Mouse (Mus musculus): ENCODE measurements at regions not wholly inside any gene's neighbourhood (a gene's known extent, or its start where the extent isn't known, plus 50 kb on each side); places are given as distances from the start of the nearest gene placed in this dataset.

DNA sequence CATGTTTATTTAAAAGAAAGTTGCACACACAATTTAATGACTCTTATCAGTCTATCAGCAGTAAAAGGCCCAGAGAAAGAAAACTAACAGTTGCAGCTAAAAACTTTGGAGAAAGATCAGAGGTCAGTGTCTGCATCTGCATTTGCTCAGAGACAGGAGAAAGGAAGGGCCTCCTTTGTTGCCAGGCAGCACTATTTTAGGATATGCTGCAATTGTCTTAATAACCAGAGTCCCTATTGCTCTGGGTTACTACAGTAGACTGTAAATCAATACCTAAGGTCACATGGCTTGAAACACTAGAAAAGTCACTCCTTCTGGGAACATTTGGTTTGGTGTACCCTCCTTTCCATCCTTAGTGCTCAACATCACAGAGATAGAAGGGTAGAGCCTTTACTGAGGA lies 175.7 kb downstream of the Hdgfl1 start:
- DNase-seq, result no peak

- DNase-seq, result no peak
Measured at GRCm38 (mm10) chr13:26593750-26594149, 176.2 kb downstream of the Hdgfl1 start.

- DNase-seq, result peak in 1 of 2 experiments; percentile 7
Measured at GRCm38 (mm10) chr13:26575890-26576543, 193.9 kb downstream of the Hdgfl1 start.

DNA sequence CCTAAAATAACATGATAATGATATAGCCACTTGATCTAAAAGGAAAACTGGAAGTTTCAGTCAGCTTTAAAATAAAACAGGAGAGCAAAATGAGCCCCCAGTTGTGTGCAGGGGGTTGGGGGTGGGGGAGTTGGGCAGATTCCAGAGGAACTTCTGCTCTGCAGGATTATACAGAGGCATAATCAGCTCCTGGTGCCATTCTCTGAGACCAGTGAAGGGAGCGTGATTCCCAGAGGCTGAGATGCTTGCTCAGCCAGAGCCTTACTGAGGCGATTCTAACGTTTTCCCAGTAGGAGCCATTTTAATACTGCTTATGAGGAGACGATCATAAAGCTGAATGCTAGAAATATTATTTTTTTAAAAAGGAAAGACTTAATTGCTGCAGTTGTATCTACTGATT lies 200.5 kb downstream of the Hdgfl1 start:
- DNase-seq, result no peak

DNA sequence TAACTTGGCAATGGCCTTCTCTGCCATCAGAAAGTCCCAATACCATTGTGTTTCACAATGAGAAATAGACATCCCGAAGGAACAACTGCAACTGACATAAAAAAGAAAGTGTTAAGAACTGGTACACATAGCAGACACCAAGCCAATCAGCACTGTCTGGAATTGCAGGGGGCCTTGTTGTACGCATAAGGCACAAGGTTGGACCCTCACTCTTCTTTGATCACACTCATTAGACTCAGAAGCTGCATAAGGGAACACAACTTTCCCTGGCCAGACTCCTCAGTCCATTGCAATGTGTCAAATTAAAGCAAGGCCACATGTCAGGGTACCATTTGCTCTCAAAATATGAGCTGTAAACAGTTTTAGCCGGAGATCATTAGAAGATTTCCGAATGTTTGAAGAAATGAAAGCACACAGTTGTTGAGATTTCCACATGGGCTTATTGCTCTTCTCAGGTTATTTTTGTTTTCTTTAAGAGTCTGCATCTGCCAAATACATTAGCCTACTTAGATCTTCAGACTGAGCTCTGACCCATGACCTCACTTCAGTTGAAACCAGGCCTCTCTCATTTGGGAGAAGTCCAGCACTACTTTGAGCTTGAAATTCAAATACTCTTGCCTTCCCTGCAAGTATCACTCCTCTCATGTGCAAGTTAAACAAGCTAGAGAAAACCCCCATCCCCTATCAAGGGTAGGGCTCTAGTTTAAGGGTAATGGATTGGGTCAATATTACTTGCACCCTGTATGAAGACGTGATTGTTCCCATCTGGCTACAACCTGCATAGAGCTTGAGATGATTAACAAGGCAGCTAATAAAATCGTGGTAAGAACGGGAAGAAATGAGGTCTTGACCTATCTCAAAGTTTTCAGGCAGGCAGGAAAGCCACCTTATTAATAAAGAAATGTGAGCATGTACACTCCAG lies 204.8 kb downstream of the Hdgfl1 start:
- DNase-seq, result no peak

DNA sequence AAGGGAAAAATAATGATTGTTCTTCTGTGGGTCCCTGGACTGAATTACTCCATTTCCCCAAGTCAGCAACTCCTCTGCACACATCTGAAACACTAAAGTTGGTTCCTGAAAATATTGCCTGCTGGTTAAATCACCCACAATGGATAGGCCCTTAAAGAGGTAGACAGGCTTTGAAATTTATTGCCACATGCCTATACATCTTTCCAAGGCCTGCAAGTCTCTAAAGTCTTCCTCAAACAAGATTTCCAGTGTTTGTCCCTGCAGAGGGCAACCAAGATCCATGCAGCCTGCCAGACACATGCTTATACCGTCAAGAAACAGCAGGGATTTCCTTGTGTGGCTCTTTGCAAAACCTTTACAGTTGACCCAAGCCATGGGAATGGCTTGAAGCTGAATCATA lies 211.6 kb downstream of the Hdgfl1 start:
- DNase-seq, result no peak

DNA sequence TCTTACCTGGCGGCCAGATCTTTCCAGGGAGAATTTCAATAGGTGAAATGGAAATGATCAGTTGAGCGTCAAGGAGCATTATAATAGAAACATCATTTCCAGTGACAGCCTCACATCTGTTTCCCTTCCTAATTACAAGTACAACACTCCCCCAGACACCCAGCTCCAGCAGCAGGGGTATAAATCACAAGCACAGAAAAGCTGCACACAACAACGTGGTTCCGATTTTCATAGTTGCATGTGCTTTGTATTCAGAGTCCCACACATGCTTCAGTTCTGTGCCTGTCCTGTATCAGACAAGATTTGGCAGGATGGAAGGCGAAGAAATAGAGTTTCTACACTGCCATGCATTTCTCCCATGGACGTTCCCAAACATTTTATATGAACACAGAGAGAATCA lies 215.7 kb downstream of the Hdgfl1 start:
- DNase-seq, result no peak

DNA sequence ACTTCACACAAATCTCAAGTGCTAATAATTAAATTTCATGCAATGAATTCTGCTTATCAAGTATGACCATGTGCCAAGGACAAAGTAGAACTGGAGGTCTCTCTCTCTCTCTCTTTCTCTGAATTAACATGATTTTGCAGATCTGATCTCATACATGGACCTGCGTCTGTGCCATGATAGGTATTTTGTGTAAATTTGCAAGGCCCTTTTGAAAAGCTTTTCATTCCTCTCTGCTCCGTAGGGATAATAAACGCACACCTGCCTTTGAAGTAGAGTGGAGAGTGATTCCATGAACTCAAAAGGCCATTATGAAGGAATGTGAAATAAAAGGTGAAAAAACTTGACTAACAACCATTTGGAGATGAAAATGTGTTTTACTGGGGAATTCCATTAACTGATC lies 217.8 kb downstream of the Hdgfl1 start:
- DNase-seq, result no peak

GRCm38 (mm10) chr13:26538928-26539327 lies 231.0 kb downstream of the Hdgfl1 start:
- no peak for DNase-seq

GRCm38 (mm10) chr13:26536575-26536974 lies 233.4 kb downstream of the Hdgfl1 start:
- DNase-seq, result no peak

- no peak for DNase-seq
Measured at GRCm38 (mm10) chr13:26532761-26533160, 237.2 kb downstream of the Hdgfl1 start.

DNA sequence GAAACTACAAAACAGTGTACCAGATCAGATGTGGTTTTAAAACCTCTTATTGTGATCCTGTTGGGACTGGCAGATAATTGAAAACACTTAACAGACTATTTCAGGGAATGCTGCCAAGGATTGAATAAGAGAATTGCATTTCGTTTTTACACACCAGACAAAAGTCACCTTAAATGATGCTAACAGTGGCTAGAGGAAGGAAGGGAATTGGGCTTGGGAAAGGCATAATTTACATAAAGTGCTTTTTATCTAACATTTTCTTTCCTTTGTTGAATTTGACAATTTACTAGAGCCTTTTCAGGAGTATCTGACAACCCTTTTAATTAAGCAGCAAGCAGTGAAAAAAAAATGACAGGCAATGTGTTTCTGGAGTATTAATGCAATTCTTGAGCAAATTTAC lies 250.9 kb downstream of the Hdgfl1 start:
- no peak for DNase-seq

DNA sequence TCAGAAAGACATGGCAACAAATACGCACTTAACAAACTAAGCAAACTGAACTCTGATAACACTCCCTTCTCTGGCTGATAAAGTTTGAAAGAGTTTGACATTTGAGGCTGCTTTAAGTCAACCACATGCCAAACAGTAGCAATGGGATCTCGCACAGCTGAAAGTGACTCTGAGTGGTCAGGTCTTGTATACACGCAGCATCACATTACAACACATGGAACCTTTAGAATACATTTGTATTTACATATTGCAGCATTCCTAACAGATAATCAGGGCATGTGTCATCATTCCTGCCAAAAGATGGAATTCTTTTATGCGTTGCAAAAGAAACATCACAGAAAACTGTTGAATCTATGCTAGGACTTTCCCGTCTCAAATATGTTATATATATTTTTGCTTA lies 251.5 kb downstream of the Hdgfl1 start:
- DNase-seq, result no peak

DNA sequence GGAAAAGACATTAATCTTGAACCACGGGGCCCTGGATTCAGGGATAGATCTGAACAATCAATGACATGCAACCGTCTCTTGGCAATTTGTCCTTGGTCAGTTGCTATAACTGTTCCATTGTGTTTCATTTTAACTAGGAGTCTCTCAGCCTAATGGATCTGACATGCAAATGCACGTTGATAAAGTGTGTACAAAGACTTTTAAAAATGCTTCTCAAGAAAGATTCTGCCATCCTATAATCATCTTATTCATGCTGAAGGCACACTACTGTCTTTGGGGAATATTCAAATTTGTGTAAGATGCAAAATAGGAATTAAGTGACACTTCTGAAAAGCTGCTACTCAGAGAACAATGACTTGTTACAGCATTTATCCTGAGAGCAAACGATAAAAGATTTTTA lies 252.3 kb downstream of the Hdgfl1 start:
- no peak for DNase-seq

DNA sequence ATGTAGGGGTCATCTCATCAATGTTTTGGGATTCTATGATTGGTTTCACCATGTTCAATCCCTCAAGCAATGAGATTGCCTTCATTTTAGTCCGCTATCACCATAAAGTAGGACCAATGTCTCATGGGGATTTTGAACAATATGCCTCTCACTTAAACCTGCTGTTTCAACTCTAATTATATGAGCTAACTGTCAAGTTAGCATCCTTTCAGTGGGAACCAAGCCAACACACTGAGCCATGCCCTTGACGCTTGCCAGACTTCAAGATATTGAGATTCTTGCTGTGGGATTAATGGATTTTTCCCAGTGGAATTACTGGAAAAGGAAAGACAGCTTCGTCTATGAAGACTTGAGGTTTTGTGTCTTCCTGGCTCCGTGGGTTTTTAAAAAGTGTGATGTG lies 259.5 kb downstream of the Hdgfl1 start:
- no peak for DNase-seq

GRCm38 (mm10) chr13:26509841-26510240 lies 260.1 kb downstream of the Hdgfl1 start:
- no peak for DNase-seq

DNA sequence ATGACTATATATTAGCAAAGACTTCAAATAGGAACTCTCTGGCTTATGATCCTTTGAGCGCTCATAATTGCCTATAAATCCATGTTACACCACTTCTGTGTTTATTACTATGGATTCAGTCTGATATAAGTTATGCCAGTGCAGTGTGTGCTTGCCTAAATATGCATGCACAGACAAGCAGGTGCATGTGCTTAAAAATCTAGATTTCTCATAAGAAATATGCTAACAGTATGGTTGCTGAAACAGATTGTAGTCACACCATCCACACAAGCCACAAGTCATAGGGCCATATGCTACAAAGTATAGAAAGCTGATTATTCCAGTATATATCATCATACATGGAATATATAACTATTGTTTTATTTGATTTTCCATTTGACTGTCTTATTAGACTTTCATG lies 266.2 kb downstream of the Hdgfl1 start:
- no peak for DNase-seq

GRCm38 (mm10) chr13:26497086-26497485 lies 272.9 kb downstream of the Hdgfl1 start:
- no peak for DNase-seq

DNA sequence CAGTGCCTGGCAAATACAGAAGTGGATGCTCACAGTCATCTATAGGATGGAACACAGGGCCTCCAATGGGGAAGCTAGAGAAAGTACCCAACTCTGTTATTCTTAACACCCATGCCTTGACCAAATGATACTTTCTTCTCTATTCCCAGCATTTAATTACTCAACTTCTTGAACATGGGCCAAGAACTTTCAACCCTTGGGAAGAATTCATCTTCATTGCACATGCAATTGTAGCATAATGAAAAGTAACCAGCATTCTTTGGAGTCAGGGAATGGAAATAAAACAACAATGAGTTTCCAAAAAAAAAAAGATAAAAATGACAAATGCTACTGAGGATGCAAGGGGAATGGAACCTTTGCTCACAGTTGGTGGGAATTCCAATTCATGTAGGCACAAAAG lies 274.1 kb downstream of the Hdgfl1 start:
- DNase-seq, result no peak

GRCm38 (mm10) chr13:26469343-26469742 lies 300.6 kb downstream of the Hdgfl1 start:
- no peak for DNase-seq

DNA sequence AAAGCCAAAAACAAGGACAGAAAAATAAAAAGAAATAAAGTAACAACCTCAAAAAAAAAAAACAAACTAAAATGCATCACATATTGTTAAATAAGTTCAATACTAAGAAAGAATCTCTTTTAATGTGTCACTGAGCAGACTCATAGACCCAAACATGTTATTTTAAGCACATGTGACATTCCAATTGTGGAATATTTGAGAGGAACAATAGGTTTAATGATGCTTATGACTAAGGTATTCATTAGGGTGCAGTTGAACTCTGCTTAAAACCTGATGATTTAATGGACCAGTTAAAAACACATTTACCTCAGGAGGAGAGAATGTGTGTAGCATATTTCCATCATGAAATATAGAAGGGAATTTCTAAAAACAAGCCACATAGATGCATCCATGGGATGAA lies 302.4 kb downstream of the Hdgfl1 start:
- no peak for DNase-seq

- no peak for DNase-seq
Measured at GRCm38 (mm10) chr13:26464523-26464922, 305.4 kb downstream of the Hdgfl1 start.

GRCm38 (mm10) chr13:26464096-26464495 lies 305.9 kb downstream of the Hdgfl1 start:
- DNase-seq, result no peak
